Mouse (Mus musculus) right cerebral cortex, postnatal 10 days (tissue): ENCODE measurements around the gene Prps1l1.

Experiments
- DNase-seq, 2 experiments: peaks; one replicate each; pipeline ENCODE4 v3.0.0; 2021; ENCODE audit warnings: low spot score in 2 of 2

Gene Prps1l1

DNA sequence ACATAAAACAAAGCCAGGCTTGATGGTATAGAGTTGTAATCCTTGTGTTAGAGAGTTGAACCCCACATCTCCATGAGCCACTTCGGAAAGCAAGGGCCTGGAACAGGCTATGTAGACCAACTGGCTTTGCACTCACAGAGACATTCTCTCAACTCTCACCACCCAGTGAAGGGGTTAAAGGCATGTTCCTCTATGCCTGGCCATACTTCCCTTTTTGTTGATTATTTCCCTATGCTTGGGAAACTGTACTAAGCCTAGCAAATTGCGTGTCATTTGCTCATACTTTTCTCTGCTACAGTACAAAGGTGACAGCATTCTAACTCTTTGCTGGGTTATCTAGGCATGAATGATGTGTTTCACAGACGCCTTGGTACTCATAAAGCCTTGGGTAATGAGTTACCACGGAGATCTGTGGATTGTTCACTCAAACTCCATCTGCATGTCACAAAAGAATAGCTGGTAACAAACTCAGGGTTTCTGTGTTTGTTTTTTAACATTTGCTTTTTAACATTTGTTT is 41.4 kb downstream of the Prps1l1 start:
- DNase-seq = no peak

- DNase-seq = no peak
Measured at GRCm38 (mm10) chr12:35027533-35027932, 43.0 kb downstream of the Prps1l1 start.
